Mouse (Mus musculus) stomach, embryonic 14.5 days (tissue): ENCODE data around the gene Rnf208. TPM values are rescaled to one million over a fixed set of nuclear protein-coding genes. Genes with fewer than 3 reads are reported as not detected.

ENCODE experiments used
- ATAC-seq: fragments of 200-750 bp; cut with Nextera tagmentation; 2 replicates; pipeline ENCODE4 v1.8.0; 2017; ENCODE audit warnings: low read depth, moderate TSS enrichment; ENCODE audit not compliant: insufficient number of reproducible peaks, insufficient read depth, low FRiP score
- H3K27ac ChIP-seq: fragments of 300-500 bp; sonication (generic); 2 replicates; pipeline ENCODE4 v1.5.1; 2014; ENCODE audit warnings: mild to moderate bottlenecking, low read length, moderate library complexity, mixed read lengths
- H3K27me3 ChIP-seq: fragments of 300-500 bp; sonication (generic); 2 replicates; pipeline ENCODE4 v1.6.1; 2014; ENCODE audit warnings: low read length, control low read depth, mixed read lengths; ENCODE audit not compliant: control insufficient read depth, insufficient read depth
- H3K36me3 ChIP-seq: fragments of 300-500 bp; sonication (generic); 2 replicates; pipeline ENCODE4 v1.6.1; 2014; ENCODE audit warnings: mild to moderate bottlenecking, control low read depth, low read length, moderate library complexity, mixed read lengths; ENCODE audit not compliant: control insufficient read depth, insufficient read depth
- H3K4me1 ChIP-seq: fragments of 300-500 bp; sonication (generic); 2 replicates; pipeline ENCODE4 v1.6.1; 2014; ENCODE audit warnings: low read length, control low read depth, mixed read lengths; ENCODE audit not compliant: control insufficient read depth, insufficient read depth
- H3K4me2 ChIP-seq: fragments of 300-500 bp; sonication (generic); replicated peaks from 2 replicates; pipeline ENCODE4 v1.6.1; 2014; ENCODE audit warnings: low read depth, low read length, control low read depth
- H3K4me3 ChIP-seq: fragments of 300-500 bp; sonication (generic); 2 replicates; pipeline ENCODE4 v1.5.1; 2014; ENCODE audit warnings: low read depth, low read length, control low read depth
- H3K9ac ChIP-seq: fragments of 300-500 bp; sonication (generic); replicated peaks from 2 replicates; pipeline ENCODE4 v1.6.1; 2014; ENCODE audit warnings: low read depth, mild to moderate bottlenecking, control low read depth, low read length, moderate library complexity, mixed read lengths
- H3K9me3 ChIP-seq: fragments of 300-500 bp; sonication (generic); 2 replicates; pipeline ENCODE4 v1.6.1; 2016; ENCODE audit warnings: low read depth, low read length, control low read depth; ENCODE audit not compliant: control insufficient read depth
- WGBS: fragments of 180-500 bp; shearing (Covaris S2); extraction: QIAGEN DNeasy Blood & Tissue Kit; methylation state at CpG from one replicate; pipeline ENCODE4 v1.1.7; 2014; 5-methylcytosine and 5-hydroxymethylcytosine counted together
- polyA plus RNA-seq: library from polyadenylated mRNA; unstranded; fragments of >200 nt; fragmentation: Nextera tagmentation; extraction: Ambion mirVana; gene quantifications from 2 replicates; pipeline ENCODE4 v1.2.1, GENCODE M21; 2014

Rnf208 gene
- polyA plus RNA-seq, 1 experiment from 2014 or later: 11.9 TPM

DNA sequence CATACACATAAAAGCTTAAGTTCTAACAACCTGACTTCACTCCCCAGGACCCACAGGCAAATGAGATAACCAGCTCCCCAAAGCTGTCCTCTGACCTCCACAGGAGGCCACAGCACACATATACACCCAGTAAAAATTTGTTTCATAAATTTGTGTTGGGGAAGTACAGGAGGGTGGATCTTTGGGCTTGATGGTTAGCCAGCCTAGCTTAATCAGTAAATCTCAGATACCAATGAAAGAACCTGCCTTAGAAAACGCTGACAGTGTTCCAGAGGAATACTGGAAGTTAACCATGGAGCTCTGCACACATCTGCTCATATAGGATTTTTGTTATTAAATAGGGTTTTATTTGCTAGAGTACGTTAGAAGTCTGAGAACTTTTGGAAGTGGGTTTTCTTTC is 24.4 kb upstream of the Rnf208 start:
- Histone ChIP-seq H3K4me2 (no peak overlapping the region), H3K9me3 (no peaks in the 10 kb centered on the region), H3K36me3 (peaks cover 6% of the 10 kb centered on the region), H3K27me3 (no peaks in the 10 kb centered on the region), H3K4me1 (no peaks in the 10 kb centered on the region), H3K4me3 (no peak overlapping the region), H3K27ac (no peak overlapping the region), H3K9ac (no peak overlapping the region)
- WGBS: 62% methylated on average over 2 of the region's 2 CpGs
- no peak for ATAC-seq

DNA sequence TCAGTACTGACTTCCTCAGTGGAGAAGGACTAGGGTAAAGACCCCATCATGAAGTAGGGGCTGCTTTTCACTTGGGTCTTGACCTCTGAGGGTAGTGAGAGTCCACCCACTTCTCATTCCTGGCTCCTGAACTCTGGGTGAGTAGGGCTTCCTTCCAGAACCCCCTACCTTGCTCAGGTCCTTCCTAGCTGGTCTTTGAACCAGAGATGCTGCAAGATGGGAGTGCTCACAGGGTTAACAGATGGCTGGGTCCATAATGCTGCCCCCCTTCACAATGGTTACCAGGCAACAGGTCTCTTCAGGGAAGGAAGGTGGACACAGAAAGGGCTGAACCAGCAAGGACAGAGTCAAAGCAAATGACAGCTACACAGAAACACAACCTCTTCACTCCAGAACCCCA is 23.6 kb upstream of the Rnf208 start, which contains the start of gene Fam166a:
TSS of gene Fam166a (plus strand) at position 301 of the 400 bp plus-strand sequence.
- Histone ChIP-seq H3K36me3 (peaks cover 6% of the 10 kb centered on the region), H3K9me3 (no peaks in the 10 kb centered on the region), H3K4me3 (no peak within 1 kb of the TSS), H3K4me2 (no peak within 1 kb of the TSS), H3K27me3 (no peaks in the 10 kb centered on the region), H3K27ac (no peak within 1 kb of the TSS), H3K9ac (no peak within 1 kb of the TSS), H3K4me1 (peaks cover 2% of the 10 kb centered on the region; the same call in 1 of the 2 replicates)
- no peak for ATAC-seq

DNA sequence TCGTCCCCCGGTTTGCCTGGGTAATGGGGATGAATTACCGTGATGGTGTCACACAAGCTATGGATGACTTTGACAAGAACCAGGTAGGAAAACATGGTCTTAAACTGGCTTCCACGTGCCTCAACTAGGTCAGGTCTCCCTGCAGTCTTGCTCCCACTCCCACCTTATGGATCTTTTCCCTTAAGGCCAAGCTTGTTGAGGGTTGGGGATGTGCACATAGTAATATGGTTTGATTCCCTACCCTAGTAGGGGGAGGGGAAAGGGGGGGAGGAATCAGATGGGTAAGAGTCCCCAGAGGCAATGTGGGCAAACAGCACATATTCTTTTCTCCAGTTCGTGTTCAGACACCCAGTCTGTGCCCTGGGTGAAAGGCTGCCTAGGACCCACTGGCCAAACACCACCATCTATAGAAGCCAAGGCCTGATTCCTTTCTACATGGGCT is 20.7 kb upstream of the Rnf208 start:
- peaks cover 6% of the 10 kb centered on the region for H3K36me3 ChIP-seq
- no peak overlapping the region for H3K9ac ChIP-seq
- H3K4me2 ChIP-seq: no peak overlapping the region
- no peaks in the 10 kb centered on the region for H3K9me3 ChIP-seq
- H3K27me3 ChIP-seq: no peaks in the 10 kb centered on the region
- no peak overlapping the region for H3K27ac ChIP-seq
- WGBS: 72% methylated on average over 5 of the region's 5 CpGs
- peaks cover 8% of the 10 kb centered on the region; the same call in 1 of the 2 replicates for H3K4me1 ChIP-seq
- no peak for ATAC-seq
- H3K4me3 ChIP-seq: no peak overlapping the region

DNA sequence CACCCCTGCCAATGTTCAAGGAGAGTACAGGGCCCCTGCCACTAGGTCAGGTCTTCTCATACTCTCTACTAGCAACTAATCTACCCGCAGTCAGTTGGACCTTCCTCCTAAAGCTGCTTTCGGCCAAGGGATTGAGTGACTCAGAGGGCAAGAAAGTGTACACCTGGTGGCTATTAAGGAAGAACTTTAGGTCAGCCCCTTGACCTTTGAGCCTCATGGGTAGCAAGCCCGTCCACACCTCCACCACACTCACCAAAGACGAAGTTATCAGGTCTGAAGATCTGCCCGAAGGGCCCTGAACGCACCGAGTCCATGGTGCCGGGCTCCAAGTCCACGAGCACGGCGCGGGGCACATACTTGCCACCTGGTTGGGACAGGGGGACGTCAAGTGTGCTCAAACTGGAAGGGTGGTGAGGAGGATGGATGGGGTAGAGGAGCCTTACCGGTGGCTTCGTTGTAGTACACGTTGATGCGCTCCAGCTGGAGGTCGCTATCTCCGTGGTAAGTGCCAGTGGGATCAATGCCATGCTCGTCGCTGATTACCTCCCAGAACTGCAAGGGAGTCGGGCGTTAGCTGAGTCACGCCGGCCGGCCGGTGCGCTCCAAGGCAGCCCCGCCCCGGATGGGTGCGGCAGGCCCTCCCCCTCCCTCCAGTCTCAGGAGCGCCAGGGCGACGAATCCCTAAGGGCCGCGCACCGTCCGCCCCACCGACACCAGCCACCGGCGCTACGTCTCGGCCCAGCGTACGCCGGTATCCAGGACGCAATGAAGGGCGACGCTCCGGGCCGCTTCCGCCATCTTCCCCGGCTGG is 18.2 kb upstream of the Rnf208 start:
- peaks cover 6% of the 10 kb centered on the region for H3K36me3 ChIP-seq
- peak overlapping the region; percentile 82 for H3K9ac ChIP-seq
- no peaks in the 10 kb centered on the region for H3K9me3 ChIP-seq
- no peaks in the 10 kb centered on the region for H3K27me3 ChIP-seq
- peak overlapping the region; percentile 89 for H3K4me3 ChIP-seq
- peak; percentile 57 for ATAC-seq
- peaks cover 8% of the 10 kb centered on the region; the same call in 1 of the 2 replicates for H3K4me1 ChIP-seq
- peak overlapping the region; percentile 96 for H3K27ac ChIP-seq
- WGBS: 1% methylated on average over 53 of the region's 53 CpGs
- H3K4me2 ChIP-seq: peak overlapping the region; percentile 89

DNA sequence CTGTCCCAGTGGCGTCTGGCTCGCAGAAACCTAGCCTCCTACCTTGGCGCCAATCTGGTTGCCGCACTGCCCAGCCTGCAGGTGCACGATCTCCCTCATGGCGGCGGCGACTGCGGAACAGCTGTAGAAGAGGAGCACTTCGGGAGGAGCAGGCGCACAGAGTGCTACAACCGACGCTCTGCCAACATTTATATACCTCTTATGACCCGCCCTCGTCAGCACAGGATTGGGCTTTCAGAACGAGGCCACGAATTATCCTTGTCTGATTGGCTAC is 17.6 kb upstream of the Rnf208 start, which contains the start of gene Tubb4b:
TSS of gene Tubb4b (minus strand) at position 211 of the 274 bp plus-strand sequence.
- Histone ChIP-seq H3K4me1 (peaks cover 8% of the 10 kb centered on the region; the same call in 1 of the 2 replicates), H3K27me3 (no peaks in the 10 kb centered on the region), H3K9me3 (no peaks in the 10 kb centered on the region), H3K9ac (peak within 1 kb of the TSS; percentile 82), H3K36me3 (peaks cover 6% of the 10 kb centered on the region), H3K4me3 (peak within 1 kb of the TSS; percentile 89), H3K27ac (peak within 1 kb of the TSS; percentile 97), H3K4me2 (peak within 1 kb of the TSS; percentile 89)
- 0% methylated on average over 17 of the region's 17 CpGs for WGBS
- ATAC-seq: no peak

DNA sequence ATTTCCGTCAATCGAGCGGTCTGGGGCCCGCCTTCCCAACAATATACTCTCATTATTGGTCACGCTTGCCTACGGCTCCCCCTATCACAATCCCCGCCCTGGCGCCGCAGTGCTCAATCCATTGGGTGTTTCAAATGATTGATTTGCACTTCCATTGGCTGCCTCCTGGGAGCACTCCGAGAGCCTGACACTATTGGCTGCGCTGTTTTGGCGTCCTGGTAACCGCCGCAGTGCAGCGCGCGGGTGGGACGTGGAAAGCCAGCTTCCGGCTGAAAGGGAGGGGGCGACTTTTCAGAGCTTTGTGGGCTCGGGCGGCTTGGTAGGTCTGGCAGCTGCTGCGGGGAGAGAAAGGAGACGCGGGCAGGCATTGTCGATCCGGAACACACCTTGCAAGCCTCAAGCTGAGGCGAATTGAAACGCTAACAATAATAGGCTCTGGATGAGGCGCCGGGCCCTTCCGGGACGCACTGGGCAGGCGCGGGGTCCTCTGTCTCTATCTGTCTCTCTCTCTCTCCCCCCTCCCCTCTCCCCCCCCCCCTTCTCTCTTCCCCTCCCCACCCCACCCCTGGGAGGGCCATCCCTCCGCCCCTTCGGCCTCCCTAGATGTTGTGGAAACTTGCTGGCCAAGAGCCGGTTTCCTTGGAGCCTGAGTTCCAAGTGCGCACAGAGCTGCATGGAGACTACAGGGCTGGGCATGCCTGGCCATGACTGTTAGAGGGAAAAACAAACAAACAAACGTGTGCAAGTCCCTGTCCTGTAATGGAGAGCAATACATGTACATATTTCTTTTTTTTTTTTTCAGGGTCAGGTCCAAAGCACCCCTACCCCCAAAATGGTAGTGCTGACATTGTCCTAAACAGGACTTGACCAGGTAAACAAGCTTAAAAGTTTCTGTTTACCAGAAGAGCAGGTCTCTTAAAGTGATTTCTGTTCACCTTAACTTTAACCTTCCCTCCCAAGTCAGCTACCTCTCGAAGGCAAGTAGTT is 17.0 kb upstream of the Rnf208 start:
- peaks cover 6% of the 10 kb centered on the region for H3K36me3 ChIP-seq
- peak overlapping the region; percentile 97 for H3K27ac ChIP-seq
- peaks cover 8% of the 10 kb centered on the region; the same call in 1 of the 2 replicates for H3K4me1 ChIP-seq
- peak overlapping the region; percentile 56 for H3K4me2 ChIP-seq
- peak; percentile 95 for ATAC-seq
- H3K27me3 ChIP-seq: no peaks in the 10 kb centered on the region
- H3K9ac ChIP-seq: peak overlapping the region; percentile 36; the same call in 1 of the 2 replicates
- no peaks in the 10 kb centered on the region for H3K9me3 ChIP-seq
- WGBS: 2% methylated on average over 41 of the region's 41 CpGs
- peak overlapping the region; percentile 89 for H3K4me3 ChIP-seq

DNA sequence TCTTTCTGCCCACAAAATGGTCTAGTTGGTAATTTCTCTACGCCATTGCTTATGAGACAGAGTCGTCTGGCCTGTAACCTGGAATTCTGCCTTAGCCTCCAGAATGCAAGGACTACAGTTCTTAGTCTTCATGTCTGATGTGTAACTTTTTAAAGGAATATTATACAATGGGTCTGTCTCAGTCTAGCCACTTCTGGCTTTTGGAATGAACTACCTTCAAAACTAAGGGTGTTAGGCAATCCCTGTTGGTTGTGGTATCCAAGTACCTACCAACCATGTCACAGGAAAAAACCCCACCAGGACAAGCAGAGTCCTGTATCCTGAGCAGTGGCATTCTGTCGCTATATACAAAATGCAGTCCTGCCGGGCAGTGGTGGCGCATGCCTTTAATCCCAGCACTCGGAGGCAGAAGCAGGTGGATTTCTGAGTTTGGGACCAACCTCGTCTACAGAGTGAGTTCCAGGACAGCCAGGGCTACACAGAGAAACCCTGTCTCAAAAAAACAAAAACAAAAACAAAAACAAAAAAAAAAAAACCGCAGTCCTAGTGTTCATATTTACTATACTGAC is 16.2 kb upstream of the Rnf208 start:
- H3K27ac ChIP-seq: peak overlapping the region; percentile 97
- H3K27me3 ChIP-seq: no peaks in the 10 kb centered on the region
- WGBS: 72% methylated on average over 8 of the region's 8 CpGs
- H3K36me3 ChIP-seq: peaks cover 6% of the 10 kb centered on the region
- H3K4me1 ChIP-seq: peaks cover 8% of the 10 kb centered on the region; the same call in 1 of the 2 replicates
- H3K9me3 ChIP-seq: no peaks in the 10 kb centered on the region
- peak overlapping the region; percentile 40; the same call in 1 of the 2 replicates for H3K4me3 ChIP-seq
- no peak for ATAC-seq
- no peak overlapping the region for H3K9ac ChIP-seq
- H3K4me2 ChIP-seq: peak overlapping the region; percentile 56

DNA sequence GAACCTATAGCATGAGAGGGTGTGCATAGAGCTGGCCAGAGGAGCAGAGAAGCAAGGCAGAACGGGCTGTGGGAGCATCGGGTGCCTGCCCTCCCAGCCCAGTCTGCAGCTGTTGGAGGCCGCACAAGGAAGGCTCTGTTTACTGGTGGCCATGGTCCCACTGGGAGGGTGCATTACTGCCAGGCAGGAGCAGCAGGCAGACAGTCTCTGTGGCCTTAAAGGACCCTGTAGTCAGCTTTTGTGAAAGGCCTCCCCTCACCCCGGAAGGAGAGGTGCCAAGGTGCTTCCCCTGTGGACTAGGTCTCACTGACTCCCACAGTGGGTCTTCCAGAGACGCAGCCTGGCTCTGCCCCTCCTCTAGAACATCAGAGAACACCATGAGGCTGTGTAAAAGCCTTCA is 15.2 kb upstream of the Rnf208 start:
- Histone ChIP-seq H3K9ac (no peak overlapping the region), H3K36me3 (peaks cover 1% of the 10 kb centered on the region; the same call in 1 of the 2 replicates), H3K27ac (0 out of 2 replicates have a peak overlapping the region, but pooled peaks have one; percentile 3), H3K9me3 (no peaks in the 10 kb centered on the region), H3K27me3 (no peaks in the 10 kb centered on the region), H3K4me3 (no peak overlapping the region), H3K4me2 (no peak overlapping the region), H3K4me1 (peaks cover 8% of the 10 kb centered on the region; the same call in 1 of the 2 replicates)
- no peak for ATAC-seq
- 87% methylated on average over 5 of the region's 5 CpGs for WGBS
